Mouse (Mus musculus) right cerebral cortex, postnatal 25 days (tissue): ENCODE measurements around the gene Pgpep1.

Source experiments
- DNase-seq: peaks from one replicate; pipeline ENCODE4 v3.0.0; 2022

Gene Pgpep1

GRCm38 (mm10) chr8:70658897-70659603, 1.1 kb downstream of the Pgpep1 start:
- DNase-seq: no peak

GRCm38 (mm10) chr8:70657739-70658138, 2.4 kb downstream of the Pgpep1 start:
- DNase-seq: no peak

GRCm38 (mm10) chr8:70657214-70657613, 3.0 kb downstream of the Pgpep1 start:
- DNase-seq: no peak

GRCm38 (mm10) chr8:70656193-70656790, 3.9 kb downstream of the Pgpep1 start:
- DNase-seq: no peak

GRCm38 (mm10) chr8:70655469-70655868, 4.7 kb downstream of the Pgpep1 start:
- DNase-seq: no peak

- DNase-seq: no peak
Measured at GRCm38 (mm10) chr8:70654121-70654520, 6.1 kb downstream of the Pgpep1 start.

GRCm38 (mm10) chr8:70653226-70653625, 7.0 kb downstream of the Pgpep1 start:
- DNase-seq: no peak

- DNase-seq: no peak
Measured at GRCm38 (mm10) chr8:70650351-70650750, 9.8 kb downstream of the Pgpep1 start.

GRCm38 (mm10) chr8:70649324-70649723, 10.9 kb downstream of the Pgpep1 start:
- DNase-seq: no peak

- DNase-seq: no peak
Measured at GRCm38 (mm10) chr8:70648921-70649320, 11.3 kb downstream of the Pgpep1 start.

- no peak for DNase-seq
Measured at GRCm38 (mm10) chr8:70648164-70648442, 12.1 kb downstream of the Pgpep1 start.

- DNase-seq: no peak
Measured at GRCm38 (mm10) chr8:70647343-70648163, 12.6 kb downstream of the Pgpep1 start.

GRCm38 (mm10) chr8:70646775-70647174, 13.4 kb downstream of the Pgpep1 start:
- DNase-seq: no peak

- no peak for DNase-seq
Measured at GRCm38 (mm10) chr8:70646369-70646768, 13.8 kb downstream of the Pgpep1 start.

GRCm38 (mm10) chr8:70645501-70646224, 14.5 kb downstream of the Pgpep1 start:
- DNase-seq: no peak

- no peak for DNase-seq
Measured at GRCm38 (mm10) chr8:70644065-70644464, 16.1 kb downstream of the Pgpep1 start.

- DNase-seq: no peak
Measured at GRCm38 (mm10) chr8:70643019-70643418, 17.2 kb downstream of the Pgpep1 start.

GRCm38 (mm10) chr8:70638752-70639151, 21.4 kb downstream of the Pgpep1 start:
- DNase-seq: no peak

- DNase-seq: no peak
Measured at GRCm38 (mm10) chr8:70636838-70637237, 23.4 kb downstream of the Pgpep1 start.

GRCm38 (mm10) chr8:70635527-70635926, 24.7 kb downstream of the Pgpep1 start:
- DNase-seq: no peak

GRCm38 (mm10) chr8:70634066-70634465, 26.1 kb downstream of the Pgpep1 start:
- no peak for DNase-seq

GRCm38 (mm10) chr8:70632346-70632892, 27.8 kb downstream of the Pgpep1 start, which contains the start of gene Gdf15:
Gdf15 (minus strand) TSS chr8:70632456.
- no peak for DNase-seq

- no peak for DNase-seq
Measured at GRCm38 (mm10) chr8:70631436-70631835, 28.8 kb downstream of the Pgpep1 start.
